Mouse (Mus musculus): ENCODE data around the gene Utrn. TPM values are rescaled to one million over a fixed set of nuclear protein-coding genes. Genes with fewer than 3 reads are reported as not detected.

Gene Utrn
- polyA plus RNA-seq, 1 experiment = 31.4 TPM

GRCm38 (mm10) chr10:12534301-12534700, 334.9 kb downstream of the Utrn start:
- H3K4me1 ChIP-seq (ENCODE audit: control insufficient read depth, insufficient read depth, low read length) = no peaks in the 10 kb centered on the region; the same call in 1 of the 2 replicates
- 54% methylated on average over 3 of the region's 3 CpGs for WGBS

GRCm38 (mm10) chr10:12522078-12522477, 347.1 kb downstream of the Utrn start:
- no peak overlapping the region for H3K27ac ChIP-seq (ENCODE audit: control insufficient read depth, insufficient read depth, low read depth, low read length, poor library complexity)
- TF ChIP-seq POLR2A (IDR thresholded peaks at IDR 0.05; ENCODE audit: borderline replicate concordance, control insufficient read depth, low read depth, low read length) = no peak
- TF ChIP-seq CTCF (IDR thresholded peaks at IDR 0.05; ENCODE audit: control insufficient read depth, insufficient read depth, low read length) = no peak
- no peaks in the 10 kb centered on the region for H3K4me1 ChIP-seq (ENCODE audit: control insufficient read depth, insufficient read depth, low read length)
- 70% methylated on average over 1 of the region's 1 CpGs for whole genome bisulfite sequencing
- no peak overlapping the region for H3K4me3 ChIP-seq (replicated peaks; ENCODE audit: control insufficient read depth, low read depth, low read length)

More at GRCm38 (mm10) chr10:12534301-12534700, 334.9 kb downstream of the Utrn start:
- H3K4me3 ChIP-seq (replicated peaks; ENCODE audit: control insufficient read depth, low read depth, low read length) = no peak overlapping the region
- no peak for TF ChIP-seq POLR2A (IDR thresholded peaks at IDR 0.05; ENCODE audit: borderline replicate concordance, control insufficient read depth, low read depth, low read length)
- no peak for TF ChIP-seq CTCF (IDR thresholded peaks at IDR 0.05; ENCODE audit: control insufficient read depth, insufficient read depth, low read length)
- H3K27ac ChIP-seq (ENCODE audit: control insufficient read depth, insufficient read depth, low read depth, low read length, poor library complexity) = no peak overlapping the region

- H3K4me1 ChIP-seq (ENCODE audit: control insufficient read depth, insufficient read depth, low read length) = no peaks in the 10 kb centered on the region
- H3K27ac ChIP-seq (ENCODE audit: control insufficient read depth, insufficient read depth, low read depth, low read length, poor library complexity) = no peak overlapping the region
- no peak overlapping the region for H3K4me3 ChIP-seq (replicated peaks; ENCODE audit: control insufficient read depth, low read depth, low read length)
- 55% methylated on average over 3 of the region's 3 CpGs for WGBS
- TF ChIP-seq POLR2A (IDR thresholded peaks at IDR 0.05; ENCODE audit: borderline replicate concordance, control insufficient read depth, low read depth, low read length) = no peak
- TF ChIP-seq CTCF (IDR thresholded peaks at IDR 0.05; ENCODE audit: control insufficient read depth, insufficient read depth, low read length) = no peak
These were observed 351.0 kb downstream of the Utrn start for GRCm38 (mm10) chr10:12518162-12518561.

GRCm38 (mm10) chr10:12505568-12505967, 363.6 kb downstream of the Utrn start:
- WGBS = 76% methylated on average over 7 of the region's 7 CpGs

GRCm38 (mm10) chr10:12500489-12500888, 368.7 kb downstream of the Utrn start:
- Histone ChIP-seq H3K27ac (ENCODE audit: control insufficient read depth, insufficient read depth, low read depth, low read length, poor library complexity) (no peak overlapping the region), H3K4me1 (ENCODE audit: control insufficient read depth, insufficient read depth, low read length) (no peaks in the 10 kb centered on the region), H3K4me3 (replicated peaks; ENCODE audit: control insufficient read depth, low read depth, low read length) (no peak overlapping the region)
- 69% methylated on average over 5 of the region's 5 CpGs for WGBS
- no peak for TF ChIP-seq POLR2A (IDR thresholded peaks at IDR 0.05; ENCODE audit: borderline replicate concordance, control insufficient read depth, low read depth, low read length)
- TF ChIP-seq CTCF (IDR thresholded peaks at IDR 0.05; ENCODE audit: control insufficient read depth, insufficient read depth, low read length) = no peak

More at GRCm38 (mm10) chr10:12505568-12505967, 363.6 kb downstream of the Utrn start:
- no peak for TF ChIP-seq CTCF (IDR thresholded peaks at IDR 0.05; ENCODE audit: control insufficient read depth, insufficient read depth, low read length)
- no peak for TF ChIP-seq POLR2A (IDR thresholded peaks at IDR 0.05; ENCODE audit: borderline replicate concordance, control insufficient read depth, low read depth, low read length)
- Histone ChIP-seq H3K27ac (ENCODE audit: control insufficient read depth, insufficient read depth, low read depth, low read length, poor library complexity) (no peak overlapping the region), H3K4me3 (replicated peaks; ENCODE audit: control insufficient read depth, low read depth, low read length) (no peak overlapping the region), H3K4me1 (ENCODE audit: control insufficient read depth, insufficient read depth, low read length) (no peaks in the 10 kb centered on the region)

- no peak for TF ChIP-seq POLR2A (IDR thresholded peaks at IDR 0.05; ENCODE audit: borderline replicate concordance, control insufficient read depth, low read depth, low read length)
- TF ChIP-seq CTCF (IDR thresholded peaks at IDR 0.05; ENCODE audit: control insufficient read depth, insufficient read depth, low read length) = no peak
These were observed 371.6 kb downstream of the Utrn start for GRCm38 (mm10) chr10:12497555-12497954.

GRCm38 (mm10) chr10:12489551-12490177, 379.5 kb downstream of the Utrn start:
- Histone ChIP-seq H3K27ac (ENCODE audit: control insufficient read depth, insufficient read depth, low read depth, low read length, poor library complexity) (no peak overlapping the region), H3K4me3 (replicated peaks; ENCODE audit: control insufficient read depth, low read depth, low read length) (no peak overlapping the region), H3K4me1 (ENCODE audit: control insufficient read depth, insufficient read depth, low read length) (no peaks in the 10 kb centered on the region)
- TF ChIP-seq CTCF (IDR thresholded peaks at IDR 0.05; ENCODE audit: control insufficient read depth, insufficient read depth, low read length) = no peak
- no peak for TF ChIP-seq POLR2A (IDR thresholded peaks at IDR 0.05; ENCODE audit: borderline replicate concordance, control insufficient read depth, low read depth, low read length)
- 75% methylated on average over 4 of the region's 4 CpGs for WGBS

More at GRCm38 (mm10) chr10:12497555-12497954, 371.6 kb downstream of the Utrn start:
- 65% methylated on average over 8 of the region's 8 CpGs for WGBS
- H3K4me1 ChIP-seq (ENCODE audit: control insufficient read depth, insufficient read depth, low read length) = no peaks in the 10 kb centered on the region
- no peak overlapping the region for H3K4me3 ChIP-seq (replicated peaks; ENCODE audit: control insufficient read depth, low read depth, low read length)
- H3K27ac ChIP-seq (ENCODE audit: control insufficient read depth, insufficient read depth, low read depth, low read length, poor library complexity) = no peak overlapping the region

GRCm38 (mm10) chr10:12488518-12488917, 380.6 kb downstream of the Utrn start:
- Histone ChIP-seq H3K4me1 (ENCODE audit: control insufficient read depth, insufficient read depth, low read length) (no peaks in the 10 kb centered on the region), H3K4me3 (replicated peaks; ENCODE audit: control insufficient read depth, low read depth, low read length) (no peak overlapping the region), H3K27ac (ENCODE audit: control insufficient read depth, insufficient read depth, low read depth, low read length, poor library complexity) (no peak overlapping the region)
- WGBS = 60% methylated on average over 3 of the region's 3 CpGs
- TF ChIP-seq CTCF (IDR thresholded peaks at IDR 0.05; ENCODE audit: control insufficient read depth, insufficient read depth, low read length) = no peak
- no peak for TF ChIP-seq POLR2A (IDR thresholded peaks at IDR 0.05; ENCODE audit: borderline replicate concordance, control insufficient read depth, low read depth, low read length)
